Mouse (Mus musculus) heart, embryonic 11.5 days (tissue): ENCODE data around the gene Ube2d3. TPM values are rescaled to one million over a fixed set of nuclear protein-coding genes. Genes with fewer than 3 reads are reported as not detected.
"Not testable (repeated sequence)": the region's sequence is repeated elsewhere in the genome, so short reads cannot be mapped to it uniquely, and the experiment has no call there.

Experiments used
- ATAC-seq: fragments of 200-750 bp; cut with Nextera tagmentation; replicated peaks from 2 replicates; pipeline ENCODE4 v1.8.0; 2017; ENCODE audit warnings: moderate library complexity; ENCODE audit not compliant: insufficient number of reproducible peaks, low FRiP score, low TSS enrichment
- H3K27ac ChIP-seq: fragments of 300-500 bp; sonication (generic); 2 replicates; pipeline ENCODE4 v1.5.1; 2014; ENCODE audit warnings: mild to moderate bottlenecking, low read depth, low read length
- H3K27me3 ChIP-seq: fragments of 300-500 bp; sonication (generic); 2 replicates; pipeline ENCODE4 v1.6.1; 2014; ENCODE audit warnings: mild to moderate bottlenecking, low read length, mixed read lengths; ENCODE audit not compliant: control insufficient read depth, insufficient read depth
- H3K36me3 ChIP-seq: fragments of 300-500 bp; sonication (generic); 2 replicates; pipeline ENCODE4 v1.6.1; 2014; ENCODE audit warnings: mild to moderate bottlenecking, low read length, moderate library complexity, mixed read lengths; ENCODE audit not compliant: control insufficient read depth, insufficient read depth
- H3K4me1 ChIP-seq: fragments of 300-500 bp; sonication (generic); 2 replicates; pipeline ENCODE4 v1.6.1; 2014; ENCODE audit warnings: low read length; ENCODE audit not compliant: control insufficient read depth, insufficient read depth
- H3K4me2 ChIP-seq: fragments of 300-500 bp; sonication (generic); 2 replicates; pipeline ENCODE4 v1.6.1; 2014; ENCODE audit warnings: mild to moderate bottlenecking, moderate library complexity
- H3K4me3 ChIP-seq: fragments of 300-500 bp; sonication (generic); 2 replicates; pipeline ENCODE4 v1.5.1; 2014; ENCODE audit warnings: low read depth, low read length
- H3K9ac ChIP-seq: fragments of 300-500 bp; sonication (generic); 2 replicates; pipeline ENCODE4 v1.6.1; 2014; ENCODE audit warnings: mild to moderate bottlenecking, low read depth, low read length, moderate library complexity
- H3K9me3 ChIP-seq: fragments of 300-500 bp; sonication (generic); replicated peaks from 2 replicates; pipeline ENCODE4 v1.6.1; 2016; ENCODE audit warnings: low read length; ENCODE audit not compliant: control insufficient read depth
- WGBS: fragments of 180-500 bp; shearing (Covaris S2); extraction: QIAGEN DNeasy Blood & Tissue Kit; methylation state at CpG from one replicate; pipeline ENCODE4 v1.1.7; 2014; ENCODE audit not compliant: insufficient replicate concordance; 5-methylcytosine and 5-hydroxymethylcytosine counted together
- polyA plus RNA-seq: library from polyadenylated mRNA; unstranded; fragments of >200 nt; fragmentation: Nextera tagmentation; extraction: Ambion mirVana; gene quantifications from 2 replicates; pipeline ENCODE4 v1.2.1, GENCODE M21; 2014

The Ube2d3 gene
- polyA plus RNA-seq, 1 experiment from 2014 or later: 497 TPM

GRCm38 (mm10) chr3:135487803-135488202 lies 49.9 kb downstream of the Ube2d3 start:
- no peak overlapping the region for H3K27ac ChIP-seq
- H3K9ac ChIP-seq: no peak overlapping the region
- ATAC-seq: no peak
- no peaks in the 10 kb centered on the region for H3K27me3 ChIP-seq
- H3K4me2 ChIP-seq: no peak overlapping the region
- H3K4me1 ChIP-seq: 0 out of 2 replicates have a peak, but pooled peaks cover 4% of the 10 kb centered on the region
- H3K36me3 ChIP-seq: no peaks in the 10 kb centered on the region; the same call in 1 of the 2 replicates
- no peaks in the 10 kb centered on the region for H3K9me3 ChIP-seq
- WGBS: 57% methylated on average over 4 of the region's 4 CpGs
- H3K4me3 ChIP-seq: no peak overlapping the region

GRCm38 (mm10) chr3:135489865-135490520 lies 52.0 kb downstream of the Ube2d3 start:
- no peak overlapping the region for H3K4me2 ChIP-seq
- H3K4me1 ChIP-seq: 0 out of 2 replicates have a peak, but pooled peaks cover 3% of the 10 kb centered on the region
- H3K9me3 ChIP-seq: no peaks in the 10 kb centered on the region
- no peaks in the 10 kb centered on the region; the same call in 1 of the 2 replicates for H3K36me3 ChIP-seq
- WGBS: 73% methylated on average over 5 of the region's 5 CpGs
- H3K27me3 ChIP-seq: no peaks in the 10 kb centered on the region
- no peak for ATAC-seq
- no peak overlapping the region for H3K9ac ChIP-seq
- no peak overlapping the region for H3K27ac ChIP-seq
- no peak overlapping the region for H3K4me3 ChIP-seq

- no peaks in the 10 kb centered on the region for H3K9me3 ChIP-seq
- no peak overlapping the region for H3K27ac ChIP-seq
- H3K4me1 ChIP-seq: no peaks in the 10 kb centered on the region
- H3K4me2 ChIP-seq: no peak overlapping the region
- H3K9ac ChIP-seq: no peak overlapping the region
- no peak for ATAC-seq
- WGBS: 82% methylated on average over 6 of the region's 6 CpGs
- no peaks in the 10 kb centered on the region for H3K27me3 ChIP-seq
- no peak overlapping the region for H3K4me3 ChIP-seq
- no peaks in the 10 kb centered on the region; the same call in 1 of the 2 replicates for H3K36me3 ChIP-seq
Measured at GRCm38 (mm10) chr3:135491102-135491501, 53.2 kb downstream of the Ube2d3 start.

- H3K36me3 ChIP-seq, ATAC-seq: not testable (repeated sequence)
Measured at GRCm38 (mm10) chr3:135493320-135493719, 55.4 kb downstream of the Ube2d3 start.

GRCm38 (mm10) chr3:135497956-135498355 lies 60.0 kb downstream of the Ube2d3 start:
- WGBS: 70% methylated on average over 4 of the region's 4 CpGs
- not testable (repeated sequence) for H3K4me1 ChIP-seq, H3K36me3 ChIP-seq, H3K27me3 ChIP-seq, H3K9ac ChIP-seq, H3K4me2 ChIP-seq, H3K4me3 ChIP-seq, H3K9me3 ChIP-seq, H3K27ac ChIP-seq, ATAC-seq

More at GRCm38 (mm10) chr3:135493320-135493719, 55.4 kb downstream of the Ube2d3 start:
- not testable (repeated sequence) for H3K4me3 ChIP-seq, H3K4me2 ChIP-seq, H3K4me1 ChIP-seq, H3K27ac ChIP-seq, H3K27me3 ChIP-seq, H3K9ac ChIP-seq, H3K9me3 ChIP-seq
- 81% methylated on average over 7 of the region's 7 CpGs for WGBS

- Histone ChIP-seq H3K4me1 (peaks cover 13% of the 10 kb centered on the region), H3K4me3 (no peak overlapping the region), H3K36me3 (peaks cover 4% of the 10 kb centered on the region; the same call in 1 of the 2 replicates), H3K27me3 (no peaks in the 10 kb centered on the region), H3K9me3 (peaks cover 5% of the 10 kb centered on the region; the same call in 1 of the 2 replicates), H3K4me2 (no peak overlapping the region), H3K9ac (no peak overlapping the region), H3K27ac (no peak overlapping the region)
- ATAC-seq: no peak
- 39% methylated on average over 5 of the region's 5 CpGs for WGBS
Measured at GRCm38 (mm10) chr3:135498891-135499290, 60.9 kb downstream of the Ube2d3 start.

GRCm38 (mm10) chr3:135503160-135503559 lies 65.2 kb downstream of the Ube2d3 start:
- Histone ChIP-seq H3K4me2 (no peak overlapping the region), H3K27me3 (no peaks in the 10 kb centered on the region), H3K9me3 (peaks cover 3% of the 10 kb centered on the region; the same call in 1 of the 2 replicates), H3K9ac (no peak overlapping the region), H3K4me1 (peaks cover 13% of the 10 kb centered on the region), H3K36me3 (peaks cover 3% of the 10 kb centered on the region; the same call in 1 of the 2 replicates), H3K4me3 (no peak overlapping the region), H3K27ac (peak overlapping the region; percentile 64)
- 68% methylated on average over 5 of the region's 5 CpGs for WGBS
- no peak for ATAC-seq

GRCm38 (mm10) chr3:135505369-135505909 lies 67.5 kb downstream of the Ube2d3 start:
- no peak for ATAC-seq
- Histone ChIP-seq H3K27ac (no peak overlapping the region), H3K4me1 (peaks cover 13% of the 10 kb centered on the region), H3K36me3 (no peaks in the 10 kb centered on the region), H3K27me3 (no peaks in the 10 kb centered on the region), H3K4me2 (no peak overlapping the region), H3K4me3 (no peak overlapping the region), H3K9ac (no peak overlapping the region), H3K9me3 (no peaks in the 10 kb centered on the region)
- 58% methylated on average over 10 of the region's 10 CpGs for WGBS
